Comparison of ENCODE assay signal across 8 mouse cellular contexts in the genomic region with DNA sequence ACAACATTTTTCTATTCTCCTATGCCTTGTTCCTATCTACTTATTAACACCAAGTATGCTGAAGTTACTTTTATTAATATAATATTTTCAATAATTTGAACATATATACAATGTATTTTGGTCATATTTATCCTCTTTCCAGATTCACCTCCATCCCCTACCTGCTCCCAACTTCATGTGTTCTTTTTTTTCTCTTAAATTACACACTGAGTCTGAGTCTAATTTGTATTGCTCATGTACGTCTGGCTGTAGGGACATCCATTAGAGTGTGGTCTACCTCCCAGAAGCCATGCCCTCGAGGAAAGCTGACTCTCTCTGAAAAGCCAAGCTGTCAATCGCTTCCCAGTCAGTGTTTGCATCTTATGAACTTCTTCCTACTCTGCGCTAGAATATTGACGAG. TPM values are rescaled to one million over a fixed set of nuclear protein-coding genes. Genes with fewer than 3 reads are reported as not detected.
DNase-seq lines count a peak whose midpoint lies in the region; ATAC-seq and TF ChIP-seq lines count a peak whose summit lies in the region.

TSS of gene Gm10647 (plus strand) at position 301 of the 400 bp plus-strand sequence.

- no peaks in the 10 kb centered on the region for H3K27me3 ChIP-seq in liver, adult 2 months (ENCODE audit: control insufficient read depth, insufficient read depth, low read length)
- H3K27me3 ChIP-seq in intestine, embryonic 15.5 days (replicated peaks), result peaks cover 3% of the 10 kb centered on the region; the same call in 1 of the 2 replicates
- H3K27me3 ChIP-seq in myocyte (ENCODE audit: control insufficient read depth, insufficient read depth, insufficient read length), result no peaks in the 10 kb centered on the region

- no peak for DNase-seq in liver, adult 2 months (ENCODE audit: extremely low read depth, low read depth, low spot score)
- no peak for DNase-seq in liver
- DNase-seq in right cerebral cortex, postnatal 14 days, result no peak
- DNase-seq in layer of hippocampus, adult 9-11 months, result no peak
- no peak for DNase-seq in right cerebral cortex, adult 18-20 months

- no peaks in the 10 kb centered on the region for H3K79me2 ChIP-seq in liver, adult 2 months (ENCODE audit: control insufficient read depth, insufficient read depth, low read length)
- no peaks in the 10 kb centered on the region for H3K79me2 ChIP-seq in myocyte (ENCODE audit: control insufficient read depth, insufficient read depth)

- peak within 1 kb of the TSS; percentile 4 for H3ac ChIP-seq in myocyte (ENCODE audit: control insufficient read depth, insufficient read length)

- H3K4me1 ChIP-seq in liver, adult 2 months (ENCODE audit: control insufficient read depth, insufficient read depth, low read length), result peaks cover 4% of the 10 kb centered on the region
- H3K4me1 ChIP-seq in embryonic fibroblast, embryonic 13.5 days (ENCODE audit: control insufficient read depth, insufficient read depth, low read length), result 0 out of 2 replicates have a peak, but pooled peaks cover 2% of the 10 kb centered on the region
- H3K4me1 ChIP-seq in intestine, embryonic 15.5 days (replicated peaks), result no peaks in the 10 kb centered on the region

- no peaks in the 10 kb centered on the region for H3K9me3 ChIP-seq in intestine, embryonic 15.5 days

- H3K4me2 ChIP-seq in intestine, embryonic 15.5 days (replicated peaks), result peak within 1 kb of the TSS; percentile 90
- H3K4me2 ChIP-seq in myocyte (ENCODE audit: low read depth), result peak within 1 kb of the TSS; percentile 67

- TF ChIP-seq CTCF in liver, adult 2 months (IDR thresholded peaks at IDR 0.05; ENCODE audit: low read depth, low read length), result no peak
- no peak for TF ChIP-seq CTCF in embryonic fibroblast, embryonic 13.5 days (IDR thresholded peaks at IDR 0.05; ENCODE audit: borderline replicate concordance, insufficient read depth, low read length)

- no peak within 1 kb of the TSS for H3K27ac ChIP-seq in liver, adult 2 months (replicated peaks; ENCODE audit: insufficient read depth, low read depth, low read length)
- peak within 1 kb of the TSS; percentile 20 for H3K27ac ChIP-seq in embryonic fibroblast, embryonic 13.5 days (ENCODE audit: insufficient read depth, low read length)
- H3K27ac ChIP-seq in intestine, embryonic 15.5 days, result peak within 1 kb of the TSS; percentile 90

- no peak for TF ChIP-seq POLR2A in liver, adult 2 months (IDR thresholded peaks at IDR 0.05; ENCODE audit: extremely low read depth, insufficient read depth, low read length)
- TF ChIP-seq POLR2A in embryonic fibroblast, embryonic 13.5 days (IDR thresholded peaks at IDR 0.05; ENCODE audit: low read depth, low read length), result no peak
- no peak for TF ChIP-seq POLR2A in myocyte (IDR thresholded peaks at IDR 0.05; ENCODE audit: insufficient read length, low read depth)

- 41% methylated on average over 5 of the region's 5 CpGs for WGBS in liver, adult 2 months
- 70% methylated on average over 5 of the region's 5 CpGs for WGBS in intestine, embryonic 15.5 days

- H3K9ac ChIP-seq in liver, adult 2 months (ENCODE audit: low read depth, low read length), result peak within 1 kb of the TSS; percentile 11; the same call in 1 of the 2 replicates
- H3K9ac ChIP-seq in intestine, embryonic 15.5 days, result peak within 1 kb of the TSS; percentile 9; the same call in 1 of the 2 replicates

- ATAC-seq in intestine, embryonic 15.5 days, result no peak

- H3K36me3 ChIP-seq in liver, adult 2 months (ENCODE audit: control insufficient read depth, insufficient read depth, low read length), result no peaks in the 10 kb centered on the region
- H3K36me3 ChIP-seq in intestine, embryonic 15.5 days, result no peaks in the 10 kb centered on the region
- no peaks in the 10 kb centered on the region for H3K36me3 ChIP-seq in myocyte (ENCODE audit: control insufficient read depth, insufficient read depth)

- H3K4me3 ChIP-seq in liver, adult 2 months (ENCODE audit: insufficient read depth, low read depth, low read length), result peak within 1 kb of the TSS; percentile 58
- H3K4me3 ChIP-seq in embryonic fibroblast, embryonic 13.5 days (ENCODE audit: insufficient read depth, low read length), result peak within 1 kb of the TSS; percentile 15
- H3K4me3 ChIP-seq in intestine, embryonic 15.5 days (replicated peaks), result peak within 1 kb of the TSS; percentile 60
- H3K4me3 ChIP-seq in myocyte, result peak within 1 kb of the TSS; percentile 46

TF ChIP-seq in myocyte, 11 proteins besides CTCF, POLR2A, EP300 and RAD21:
- no peak for TF ChIP-seq REST (IDR thresholded peaks at IDR 0.05; ENCODE audit: insufficient read depth, insufficient read length)

RNA-seq across cellular contexts. Expression of gene Gm10647, which starts in this region (rescaled TPM):
- 0.37 and 1.2 TPM in 2 replicates for total RNA-seq in liver, adult 2 months (2014; rRNA removed)
- 0.06 and 0.10 TPM in 2 replicates for polyA plus RNA-seq in liver, adult 2 months (2012; rRNA removed)
- polyA plus RNA-seq in embryonic fibroblast, embryonic 13.5 days (2011; ENCODE audit: insufficient read length, low read depth, missing spikeins), result 0.32 and 0.33 TPM in 2 replicates
- polyA plus RNA-seq in intestine, embryonic 15.5 days (2015; fragmentation: Nextera tagmentation; extraction: Ambion mirVana), result 0.52 and 0.69 TPM in 2 replicates
- polyA plus RNA-seq in myocyte (2012; fragmentation: generic; extraction: Trizol), result not detected
